Mouse (Mus musculus) gastrocnemius, postnatal 14 days (tissue): ENCODE data around the gene Ptch1. TPM values are rescaled to one million over a fixed set of nuclear protein-coding genes. Genes with fewer than 3 reads are reported as not detected.

ENCODE experiments used
- DNase-seq: peaks from one replicate; pipeline ENCODE4 v3.0.0; 2021; ENCODE audit warnings: mixed read lengths
- intact Hi-C: fragments of 180-260 bp; cut with DNase I; formaldehyde crosslinking; loops from one replicate; pipeline ENCODE4 v1.15.1; 2025; ENCODE audit warnings: low total_unique reads
- total RNA-seq, 2 experiments: library from RNA; stranded (reverse); gene quantifications; 2 replicates each; pipeline ENCODE4 v1.2.3; 2021

Ptch1 gene
- total RNA-seq, 2 experiments from 2014 or later: 10.3 to 15.2 TPM

DNA sequence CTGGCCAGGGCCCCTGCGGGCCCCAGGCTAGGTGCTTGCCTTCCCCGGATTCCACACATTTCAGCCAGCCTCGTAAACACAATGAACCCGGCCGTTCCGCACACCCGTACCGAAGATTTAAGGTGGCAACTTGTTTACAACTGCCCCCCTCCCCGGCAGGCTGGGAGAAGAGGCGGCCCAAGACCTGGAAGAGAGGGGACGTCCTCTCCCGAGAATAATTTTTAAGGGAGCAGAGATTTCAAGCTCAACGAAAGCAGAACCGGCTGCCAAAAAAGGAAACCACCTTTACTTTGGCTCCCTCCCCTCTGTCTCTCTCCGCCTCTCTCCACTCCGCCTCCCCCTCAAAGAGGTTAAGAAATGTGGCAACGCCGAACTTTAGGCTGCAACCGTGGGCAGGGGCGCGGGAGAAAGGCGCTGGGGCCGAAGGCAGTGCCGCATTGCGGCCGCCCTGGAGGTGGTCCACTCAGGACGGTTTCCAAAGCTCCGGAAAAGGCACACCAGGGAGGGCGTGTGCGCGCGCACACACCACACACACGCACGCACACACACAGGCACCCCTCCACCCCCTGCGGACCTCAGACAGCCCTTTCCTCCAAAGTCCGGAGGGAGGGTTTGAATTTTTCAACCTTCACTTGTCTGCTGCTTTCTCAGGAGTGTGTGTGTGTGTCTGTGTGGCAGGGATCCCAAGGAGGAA lies 8.6 kb downstream of the Ptch1 start:
- intact Hi-C loops: no loop called here
- DNase-seq: peak; percentile 60

- intact Hi-C loops: no loop called here
- peak; percentile 53 for DNase-seq
Measured at GRCm38 (mm10) chr13:63563781-63564625, 9.4 kb downstream of the Ptch1 start.

- DNase-seq: peak; percentile 71
- intact Hi-C loops: no loop called here
Measured at GRCm38 (mm10) chr13:63562972-63563780, 10.2 kb downstream of the Ptch1 start.

DNA sequence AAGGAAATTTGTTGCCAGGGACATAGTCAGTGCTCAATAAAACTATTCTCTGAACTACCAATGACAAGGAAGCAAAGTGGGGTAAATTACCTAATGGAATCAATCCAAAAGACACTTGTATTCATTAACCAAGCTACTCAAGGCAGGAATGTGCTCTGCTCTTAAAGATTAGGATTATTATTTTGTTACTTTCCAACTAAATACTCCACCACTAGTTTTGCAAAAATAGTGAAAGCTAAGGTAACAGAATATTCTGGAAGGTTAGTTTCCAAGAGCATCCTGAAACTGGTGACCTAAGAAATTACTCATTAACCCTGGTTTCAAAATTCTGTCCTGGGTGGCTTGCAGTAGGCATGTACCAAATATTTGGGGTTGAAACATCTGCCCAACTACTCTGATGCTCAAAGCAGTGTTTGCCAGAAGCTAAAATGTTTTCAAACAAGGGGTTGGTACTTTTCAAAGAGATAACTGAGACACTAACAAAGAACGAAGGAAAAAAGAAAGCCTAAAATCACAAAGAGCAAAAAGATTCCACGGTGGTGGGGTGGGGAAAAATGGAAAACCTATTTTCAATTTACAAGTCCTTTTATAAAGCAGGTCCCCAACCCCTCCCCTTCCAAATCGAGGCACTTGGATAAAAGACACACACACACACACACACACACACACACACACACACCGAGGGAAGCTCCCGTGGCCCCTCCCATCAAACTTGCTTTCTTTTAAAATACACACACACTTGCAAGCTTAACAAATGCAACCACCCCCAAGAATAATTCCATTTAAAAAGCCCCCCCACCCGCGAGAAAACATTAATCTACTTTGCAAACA lies 11.0 kb downstream of the Ptch1 start:
- DNase-seq: no peak
- intact Hi-C loops: no loop called here

DNA sequence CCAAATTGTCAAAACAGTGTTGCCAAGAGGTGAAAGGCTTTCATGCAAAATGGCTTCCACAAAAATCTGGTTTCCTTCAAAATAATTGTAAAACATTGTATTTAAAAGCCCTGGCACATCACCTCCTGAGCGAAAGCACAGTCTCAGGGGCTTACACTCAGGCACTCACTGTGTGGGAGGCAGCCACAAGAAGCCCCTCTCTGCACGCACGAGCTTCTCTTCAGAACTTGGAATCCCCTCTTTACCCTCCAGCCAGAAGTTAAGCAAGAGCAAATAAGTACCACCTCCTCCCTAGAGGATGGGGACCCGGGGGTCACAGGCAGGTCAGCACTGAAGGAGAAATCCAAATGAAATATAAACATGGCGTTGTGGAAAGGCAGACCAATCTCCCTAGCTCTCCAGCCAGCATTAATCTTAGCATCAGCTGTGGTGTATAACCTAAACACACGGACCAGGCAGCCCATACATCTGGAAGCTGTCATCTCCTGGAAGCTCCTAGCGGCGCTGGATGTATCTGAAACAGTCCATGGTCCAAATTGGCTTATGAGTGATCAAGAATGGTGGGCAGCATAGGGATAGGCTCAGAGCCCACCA lies 15.0 kb downstream of the Ptch1 start:
- no peak for DNase-seq
- intact Hi-C loops: loop anchor here (10.0 kb wide), 1 partner anchor 134 kb away; no protein-coding TSS in a partner anchor

DNA sequence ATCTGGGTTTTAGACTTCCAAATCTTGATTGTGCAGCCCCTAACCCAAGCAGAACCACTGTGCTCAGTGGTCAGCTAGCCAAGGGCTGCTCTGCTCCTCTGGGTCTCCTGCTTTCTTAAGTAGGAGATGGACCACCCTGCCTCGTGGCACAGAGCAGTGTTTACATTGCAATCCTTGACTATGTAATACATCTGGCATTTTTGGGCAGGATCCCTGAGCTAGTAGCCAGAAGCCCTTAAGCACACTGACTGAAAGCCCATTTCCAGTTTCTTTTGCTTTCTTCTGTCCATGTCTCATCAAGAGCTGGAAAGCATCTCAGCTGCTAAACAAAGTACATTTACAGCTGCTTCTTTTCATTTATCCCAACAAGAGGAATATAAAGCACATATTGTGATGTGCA lies 17.0 kb downstream of the Ptch1 start:
- no peak for DNase-seq
- intact Hi-C loops: loop anchor here (10.0 kb wide), 1 partner anchor 132 kb away; no protein-coding TSS in a partner anchor

DNA sequence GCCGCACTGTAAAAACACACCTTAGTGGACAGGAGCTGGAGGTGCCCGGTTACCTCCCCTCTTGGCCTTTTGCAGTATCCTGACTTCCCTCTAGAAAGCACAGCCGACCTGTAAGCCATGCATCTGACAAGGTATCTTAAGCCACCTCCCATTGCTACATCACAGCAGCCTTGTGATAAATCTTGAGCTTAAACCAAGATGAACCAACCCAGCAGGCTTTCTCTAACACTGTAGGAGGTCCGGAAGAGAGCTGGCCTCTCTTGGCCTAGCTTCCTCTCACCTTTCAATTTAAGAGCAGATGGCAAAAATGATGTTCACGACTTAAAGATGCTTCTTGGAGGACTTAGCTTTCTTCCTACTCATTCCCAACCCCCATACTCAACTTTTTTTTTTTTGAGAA lies 17.5 kb downstream of the Ptch1 start:
- intact Hi-C loops: loop anchor here (10.0 kb wide), 1 partner anchor 131 kb away; no protein-coding TSS in a partner anchor
- no peak for DNase-seq

GRCm38 (mm10) chr13:63554569-63554968 lies 18.8 kb downstream of the Ptch1 start:
- DNase-seq: no peak
- intact Hi-C loops: loop anchor here (10.0 kb wide), 1 partner anchor 130 kb away; no protein-coding TSS in a partner anchor

DNA sequence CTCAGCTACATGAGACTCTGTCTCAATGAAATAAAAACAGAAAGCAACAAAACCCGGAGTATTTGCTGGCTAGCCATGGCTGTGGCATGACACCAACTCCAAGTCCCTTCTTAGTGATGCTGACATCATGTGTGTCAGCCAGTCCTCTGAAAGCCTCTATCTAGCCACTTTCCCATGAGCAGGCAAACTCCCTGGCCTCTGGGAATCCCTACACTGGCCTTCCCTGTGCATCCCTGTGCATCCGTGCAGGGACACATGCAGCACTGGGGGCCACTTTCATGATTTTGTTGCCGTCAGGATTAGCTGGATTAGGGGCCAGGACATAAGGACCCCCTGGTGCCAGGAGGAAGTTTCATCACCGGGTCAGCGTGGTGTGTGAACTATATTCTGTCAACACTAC lies 20.0 kb downstream of the Ptch1 start:
- intact Hi-C loops: loop anchor here (10.0 kb wide), 1 partner anchor 129 kb away; no protein-coding TSS in a partner anchor
- no peak for DNase-seq

DNA sequence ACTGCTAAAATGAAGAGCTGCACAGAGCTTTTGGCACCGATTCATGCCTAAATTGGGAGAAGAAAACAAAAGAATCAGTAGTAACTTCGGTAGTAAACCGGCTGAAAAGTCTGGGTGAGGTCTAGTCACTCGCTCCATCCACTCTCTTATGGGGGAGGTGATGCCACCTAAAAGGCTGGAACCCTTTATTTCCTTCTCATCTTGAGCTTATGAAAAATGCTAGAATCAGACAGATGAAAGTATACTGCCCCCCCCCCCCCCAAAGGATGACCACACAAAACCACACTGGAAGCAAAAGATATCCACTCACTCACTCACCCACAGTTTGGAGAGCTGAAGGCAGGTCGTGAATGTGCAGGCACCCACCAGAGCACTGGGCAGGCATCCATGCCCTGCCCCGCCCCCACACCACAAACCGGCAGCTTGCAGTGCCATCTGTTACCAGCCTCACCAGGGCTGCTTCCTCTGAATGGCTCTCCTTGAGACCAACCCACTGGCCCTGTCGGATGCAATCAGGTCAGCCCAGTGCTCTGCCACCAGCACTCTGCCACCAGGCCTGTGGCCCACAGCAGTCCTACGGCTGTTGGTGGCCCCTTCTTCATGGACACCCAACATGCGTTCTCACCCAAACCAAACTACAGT lies 21.0 kb downstream of the Ptch1 start:
- intact Hi-C loops: loop anchor here (10.0 kb wide), 1 partner anchor 128 kb away; no protein-coding TSS in a partner anchor
- peak; percentile 26 for DNase-seq

- intact Hi-C loops: loop anchor here (10.0 kb wide), 1 partner anchor 127 kb away; no protein-coding TSS in a partner anchor
- DNase-seq: no peak
Measured at GRCm38 (mm10) chr13:63551552-63552290, 21.7 kb downstream of the Ptch1 start.

DNA sequence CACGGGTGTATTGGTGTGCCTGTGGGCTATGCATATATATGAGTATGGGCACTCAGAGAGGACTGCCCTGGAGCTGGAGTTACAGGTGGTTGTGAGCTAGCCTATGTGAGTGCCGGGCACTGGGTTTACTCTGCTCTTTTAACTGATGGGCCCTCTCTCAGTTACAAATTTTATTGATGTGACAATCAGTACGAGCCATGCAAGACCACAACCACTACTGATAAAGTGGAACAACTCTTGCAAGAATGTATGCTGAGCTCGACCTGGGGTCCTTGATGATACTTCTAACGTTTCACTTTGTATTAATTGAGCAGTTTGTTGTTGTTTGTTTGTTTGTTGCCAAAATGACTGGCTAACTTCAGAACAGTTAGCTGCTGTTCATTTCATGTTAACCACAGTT lies 23.0 kb downstream of the Ptch1 start:
- no peak for DNase-seq
- intact Hi-C loops: loop anchor here (10.0 kb wide), 1 partner anchor 126 kb away; no protein-coding TSS in a partner anchor

- DNase-seq: no peak
- intact Hi-C loops: no loop called here
Measured at GRCm38 (mm10) chr13:63549210-63549609, 24.2 kb downstream of the Ptch1 start.

- DNase-seq: no peak
- intact Hi-C loops: no loop called here
Measured at GRCm38 (mm10) chr13:63548571-63548970, 24.8 kb downstream of the Ptch1 start.

DNA sequence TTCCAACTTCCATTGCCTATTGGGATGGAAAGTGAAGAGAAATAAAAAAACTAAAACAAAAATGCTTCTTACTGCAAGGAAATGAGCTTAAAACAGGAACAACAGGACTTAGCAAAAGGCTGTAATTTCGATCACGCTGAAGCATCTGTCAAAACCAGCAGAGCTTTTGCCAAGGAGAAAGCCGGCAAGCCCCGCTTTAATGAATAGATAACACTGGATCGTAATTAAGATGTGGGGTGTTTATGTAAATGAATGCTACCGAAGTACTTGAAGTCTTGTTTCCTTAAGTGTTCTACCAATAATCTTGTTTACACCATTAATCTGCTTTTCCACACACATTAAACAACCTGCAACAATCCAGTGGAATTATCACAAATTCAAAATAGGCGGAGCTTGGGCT lies 28.1 kb downstream of the Ptch1 start:
- intact Hi-C loops: no loop called here
- no peak for DNase-seq

DNA sequence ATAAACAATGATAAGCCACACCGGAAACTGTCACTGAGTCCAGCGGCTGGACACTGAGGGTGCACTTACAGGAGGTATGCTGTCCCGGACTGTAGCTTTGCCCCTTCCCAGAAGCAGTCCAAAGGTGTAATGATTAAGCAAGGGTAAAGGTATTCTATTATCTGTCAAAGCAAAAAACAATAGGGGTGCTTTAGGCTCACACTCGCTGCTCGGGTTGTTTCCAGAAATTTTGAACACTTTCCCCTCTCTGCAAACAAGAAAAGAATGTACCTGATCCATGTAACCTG lies 28.5 kb downstream of the Ptch1 start:
- intact Hi-C loops: no loop called here
- DNase-seq: no peak

- DNase-seq: no peak
- intact Hi-C loops: no loop called here
Measured at GRCm38 (mm10) chr13:63544119-63544966, 29.1 kb downstream of the Ptch1 start.
